Mouse (Mus musculus): ENCODE measurements around the gene Slc6a3.

DNA sequence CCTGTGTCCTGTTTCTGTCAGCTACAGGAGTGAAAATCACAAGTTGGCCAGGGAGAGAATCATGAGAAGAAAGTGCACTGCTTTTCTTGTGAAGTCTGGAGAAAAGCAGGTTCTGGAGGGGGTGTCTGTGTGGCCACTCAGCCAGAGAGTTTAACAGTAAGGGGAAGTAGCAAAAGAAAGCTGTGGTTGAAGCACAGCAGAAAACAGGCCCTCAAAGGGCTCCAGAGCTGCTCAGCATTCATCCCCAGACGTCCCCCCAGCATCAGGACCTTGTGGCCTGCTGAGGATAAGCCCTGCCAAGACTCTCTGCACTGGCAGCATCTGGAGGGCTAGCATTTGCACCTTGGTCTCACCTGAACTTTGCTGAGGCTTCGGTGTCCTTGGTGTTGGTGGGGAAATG lies 56.0 kb downstream of the Slc6a3 start:
- TF ChIP-seq POLR2A (IDR thresholded peaks at IDR 0.05; ENCODE audit: low read depth, low read length), result no peak
- TF ChIP-seq CTCF (IDR thresholded peaks at IDR 0.05; ENCODE audit: borderline replicate concordance, insufficient read depth, low read length), result no peak

Data from embryonic fibroblast, embryonic 13.5 days (primary cell).